Mouse (Mus musculus): ENCODE results near the gene Wfdc15b. TPM values are rescaled to one million over a fixed set of nuclear protein-coding genes. Genes with fewer than 3 reads are reported as not detected.

Gene Wfdc15b
- polyA plus RNA-seq, 1 experiment = not detected

DNA sequence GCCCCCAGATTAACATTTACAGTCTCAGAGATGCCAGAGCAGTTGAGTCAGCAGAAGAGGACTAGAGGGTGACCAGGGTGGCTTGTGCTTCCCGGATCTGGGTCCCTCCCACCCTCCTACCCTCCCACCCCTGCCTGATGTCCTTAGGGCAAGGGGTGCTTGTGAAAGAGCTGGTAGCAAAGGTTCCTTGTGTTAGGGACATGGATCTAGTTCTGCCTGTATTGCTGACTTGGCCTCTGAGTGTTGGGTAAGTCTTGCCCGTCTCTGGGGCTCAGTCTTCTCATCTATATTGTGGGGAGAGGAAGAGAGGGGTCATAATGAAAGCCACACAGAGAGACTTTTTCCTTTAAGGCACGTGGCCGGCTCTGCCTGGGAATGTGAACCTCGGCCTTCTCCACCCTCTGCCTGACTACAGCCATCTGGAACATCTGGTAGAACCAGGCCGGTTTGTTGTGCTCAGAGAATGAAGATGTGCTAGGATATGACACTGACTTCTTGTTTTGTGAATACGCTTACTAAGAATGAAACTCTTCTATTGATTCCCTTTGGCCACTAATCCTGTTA is 38.7 kb downstream of the Wfdc15b start, which contains the start of gene Wfdc5:
Gene Wfdc5, minus strand, starts transcription at position 51 of the 564 bp plus-strand sequence.
- no peak within 1 kb of the TSS for H3K4me2 ChIP-seq (ENCODE audit: low read depth)
- no peak within 1 kb of the TSS for H3ac ChIP-seq (ENCODE audit: control insufficient read depth, insufficient read length)
- no peak for TF ChIP-seq SRF (IDR thresholded peaks at IDR 0.05; ENCODE audit: control insufficient read depth, insufficient read length, low read depth)
- TF ChIP-seq CEBPB (IDR thresholded peaks at IDR 0.05; ENCODE audit: insufficient read depth, poor library complexity, severe bottlenecking) = no peak
- no peak for TF ChIP-seq POLR2AphosphoS2 (IDR thresholded peaks at IDR 0.05; ENCODE audit: insufficient read length, low read depth)
- no peak for TF ChIP-seq REST (IDR thresholded peaks at IDR 0.05; ENCODE audit: insufficient read depth, insufficient read length)
- no peak for TF ChIP-seq TCF3 (IDR thresholded peaks at IDR 0.05; ENCODE audit: insufficient read length, low read depth)
- no peak for TF ChIP-seq TCF12 (IDR thresholded peaks at IDR 0.05; ENCODE audit: insufficient read depth, poor library complexity, severe bottlenecking)
- TF ChIP-seq MYOD1 (IDR thresholded peaks at IDR 0.05; ENCODE audit: control insufficient read depth in 1 of 3, insufficient read length in 2 of 3, low read depth in 2 of 3) = no peak
- no peak for TF ChIP-seq POLR2A (IDR thresholded peaks at IDR 0.05; ENCODE audit: insufficient read length, low read depth)
- no peak for TF ChIP-seq MYOG (IDR thresholded peaks at IDR 0.05; ENCODE audit: control insufficient read depth in 1 of 3, insufficient read depth in 1 of 3, insufficient read length in 2 of 3, low read depth in 2 of 3)
- TF ChIP-seq E2F4 (IDR thresholded peaks at IDR 0.05; ENCODE audit: insufficient read depth) = no peak
- no peak for TF ChIP-seq USF1 (IDR thresholded peaks at IDR 0.05; ENCODE audit: low read depth)
- TF ChIP-seq MAX (IDR thresholded peaks at IDR 0.05; ENCODE audit: low read depth) = no peak
- H3K36me3 ChIP-seq (ENCODE audit: control insufficient read depth, insufficient read depth) = no peaks in the 10 kb centered on the region
- H3K79me2 ChIP-seq (ENCODE audit: control insufficient read depth, insufficient read depth) = no peaks in the 10 kb centered on the region
- H3K4me3 ChIP-seq = no peak within 1 kb of the TSS
- peaks cover 51% of the 10 kb centered on the region for H3K27me3 ChIP-seq (ENCODE audit: control insufficient read depth, insufficient read depth, insufficient read length)

- Histone ChIP-seq H3K79me2 (ENCODE audit: control insufficient read depth, insufficient read depth) (no peaks in the 10 kb centered on the region), H3K4me2 (ENCODE audit: low read depth) (no peak overlapping the region), H3K27me3 (ENCODE audit: control insufficient read depth, insufficient read depth, insufficient read length) (peaks cover 69% of the 10 kb centered on the region), H3K4me3 (no peak overlapping the region), H3ac (ENCODE audit: control insufficient read depth, insufficient read length) (no peak overlapping the region), H3K36me3 (ENCODE audit: control insufficient read depth, insufficient read depth) (no peaks in the 10 kb centered on the region)
- TF ChIP-seq E2F4 (IDR thresholded peaks at IDR 0.05; ENCODE audit: insufficient read depth) (no peak), TCF12 (IDR thresholded peaks at IDR 0.05; ENCODE audit: insufficient read depth, poor library complexity, severe bottlenecking) (no peak), MYOD1 (IDR thresholded peaks at IDR 0.05; ENCODE audit: control insufficient read depth in 1 of 3, insufficient read length in 2 of 3, low read depth in 2 of 3) (no peak), CEBPB (IDR thresholded peaks at IDR 0.05; ENCODE audit: insufficient read depth, poor library complexity, severe bottlenecking) (no peak), SRF (IDR thresholded peaks at IDR 0.05; ENCODE audit: control insufficient read depth, insufficient read length, low read depth) (no peak), MYOG (IDR thresholded peaks at IDR 0.05; ENCODE audit: control insufficient read depth in 1 of 3, insufficient read depth in 1 of 3, insufficient read length in 2 of 3, low read depth in 2 of 3) (no peak), REST (IDR thresholded peaks at IDR 0.05; ENCODE audit: insufficient read depth, insufficient read length) (no peak), USF1 (IDR thresholded peaks at IDR 0.05; ENCODE audit: low read depth) (no peak), POLR2A (IDR thresholded peaks at IDR 0.05; ENCODE audit: insufficient read length, low read depth) (no peak), TCF3 (IDR thresholded peaks at IDR 0.05; ENCODE audit: insufficient read length, low read depth) (no peak), POLR2AphosphoS2 (IDR thresholded peaks at IDR 0.05; ENCODE audit: insufficient read length, low read depth) (no peak), MAX (IDR thresholded peaks at IDR 0.05; ENCODE audit: low read depth) (no peak)
Observed at GRCm38 (mm10) chr2:164180770-164181169, 40.7 kb downstream of the Wfdc15b start.

GRCm38 (mm10) chr2:164180124-164180523 is 41.3 kb downstream of the Wfdc15b start:
- Histone ChIP-seq H3K4me3 (no peak overlapping the region), H3K79me2 (ENCODE audit: control insufficient read depth, insufficient read depth) (no peaks in the 10 kb centered on the region), H3ac (ENCODE audit: control insufficient read depth, insufficient read length) (no peak overlapping the region), H3K4me2 (ENCODE audit: low read depth) (no peak overlapping the region), H3K36me3 (ENCODE audit: control insufficient read depth, insufficient read depth) (no peaks in the 10 kb centered on the region), H3K27me3 (ENCODE audit: control insufficient read depth, insufficient read depth, insufficient read length) (peaks cover 64% of the 10 kb centered on the region)
- TF ChIP-seq POLR2A (IDR thresholded peaks at IDR 0.05; ENCODE audit: insufficient read length, low read depth) = no peak
- TF ChIP-seq MYOD1 (IDR thresholded peaks at IDR 0.05; ENCODE audit: control insufficient read depth in 1 of 3, insufficient read length in 2 of 3, low read depth in 2 of 3) = no peak
- no peak for TF ChIP-seq E2F4 (IDR thresholded peaks at IDR 0.05; ENCODE audit: insufficient read depth)
- TF ChIP-seq SRF (IDR thresholded peaks at IDR 0.05; ENCODE audit: control insufficient read depth, insufficient read length, low read depth) = no peak
- TF ChIP-seq TCF3 (IDR thresholded peaks at IDR 0.05; ENCODE audit: insufficient read length, low read depth) = no peak
- no peak for TF ChIP-seq CEBPB (IDR thresholded peaks at IDR 0.05; ENCODE audit: insufficient read depth, poor library complexity, severe bottlenecking)

DNA sequence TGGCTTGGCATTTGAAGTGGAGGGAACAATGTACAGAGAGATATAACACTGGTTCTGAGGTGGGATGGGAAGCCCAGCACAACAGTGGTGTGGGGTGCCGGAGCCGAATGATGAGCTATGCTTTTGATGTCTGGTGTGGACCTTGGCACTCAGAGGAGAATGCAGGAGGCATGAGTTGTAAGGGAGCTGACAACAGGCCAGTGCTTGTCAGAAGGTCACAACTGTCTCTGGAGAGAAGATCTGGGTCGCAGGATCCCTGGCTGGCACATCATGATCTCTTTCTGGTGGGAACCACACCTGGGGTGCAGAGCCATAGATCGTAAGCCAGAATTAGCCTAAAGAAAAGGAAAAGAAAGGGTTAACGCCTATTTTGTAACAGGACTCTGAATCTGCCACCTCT is 43.6 kb downstream of the Wfdc15b start:
- Histone ChIP-seq H3K36me3 (ENCODE audit: control insufficient read depth, insufficient read depth) (no peaks in the 10 kb centered on the region), H3K4me2 (ENCODE audit: low read depth) (no peak overlapping the region), H3K4me3 (no peak overlapping the region), H3K79me2 (ENCODE audit: control insufficient read depth, insufficient read depth) (no peaks in the 10 kb centered on the region), H3K27me3 (ENCODE audit: control insufficient read depth, insufficient read depth, insufficient read length) (peaks cover 68% of the 10 kb centered on the region), H3ac (ENCODE audit: control insufficient read depth, insufficient read length) (no peak overlapping the region)
- TF ChIP-seq TCF12 (IDR thresholded peaks at IDR 0.05; ENCODE audit: insufficient read depth, poor library complexity, severe bottlenecking) = no peak
- no peak for TF ChIP-seq USF1 (IDR thresholded peaks at IDR 0.05; ENCODE audit: low read depth)
- no peak for TF ChIP-seq TCF3 (IDR thresholded peaks at IDR 0.05; ENCODE audit: insufficient read length, low read depth)
- TF ChIP-seq MYOG (IDR thresholded peaks at IDR 0.05; ENCODE audit: control insufficient read depth in 1 of 3, insufficient read depth in 1 of 3, insufficient read length in 2 of 3, low read depth in 2 of 3) = no peak
- TF ChIP-seq POLR2AphosphoS2 (IDR thresholded peaks at IDR 0.05; ENCODE audit: insufficient read length, low read depth) = no peak
- TF ChIP-seq CEBPB (IDR thresholded peaks at IDR 0.05; ENCODE audit: insufficient read depth, poor library complexity, severe bottlenecking) = no peak
- no peak for TF ChIP-seq POLR2A (IDR thresholded peaks at IDR 0.05; ENCODE audit: insufficient read length, low read depth)
- TF ChIP-seq MAX (IDR thresholded peaks at IDR 0.05; ENCODE audit: low read depth) = no peak
- TF ChIP-seq SRF (IDR thresholded peaks at IDR 0.05; ENCODE audit: control insufficient read depth, insufficient read length, low read depth) = no peak
- TF ChIP-seq E2F4 (IDR thresholded peaks at IDR 0.05; ENCODE audit: insufficient read depth) = no peak
- TF ChIP-seq REST (IDR thresholded peaks at IDR 0.05; ENCODE audit: insufficient read depth, insufficient read length) = no peak
- TF ChIP-seq MYOD1 (IDR thresholded peaks at IDR 0.05; ENCODE audit: control insufficient read depth in 1 of 3, insufficient read length in 2 of 3, low read depth in 2 of 3) = no peak

Measured in myocyte (in vitro differentiated cells).